Comparison of ENCODE assay signal across 13 mouse cellular contexts in genomic region chr4:57860204-57860611, GRCm38 (mm10). TPM values are rescaled to one million over a fixed set of nuclear protein-coding genes. Genes with fewer than 3 reads are reported as not detected.
A peak's percentile ranks its signal among the peaks of the same experiment; 100 is the strongest.
DNase-seq lines count a peak whose midpoint lies in the region; ATAC-seq lines count a peak whose summit lies in the region.
"Had no signal": no experiment of that assay in that cellular context is flagged by ENCODE, and none has a peak within 500 bp of the region (broad histone marks: within the 10 kb centered on the region; RNA-seq: fewer than 3 reads in every experiment).

No protein-coding gene starts in this region.

- no peak overlapping the region for H3K4me2 ChIP-seq in embryonic facial prominence, embryonic 14.5 days (ENCODE audit: low read depth, low read length)
- H3K4me2 ChIP-seq: midbrain, embryonic 11.5 days had no signal

- H3K27ac ChIP-seq in embryonic facial prominence, embryonic 14.5 days (replicated peaks; ENCODE audit: low read depth, low read length) = no peak overlapping the region
- no peak overlapping the region for H3K27ac ChIP-seq in embryonic facial prominence, embryonic 10.5 days (replicated peaks)
- no peak overlapping the region for H3K27ac ChIP-seq in heart, embryonic 10.5 days

- no peaks in the 10 kb centered on the region for H3K9me3 ChIP-seq in embryonic facial prominence, embryonic 14.5 days (ENCODE audit: control insufficient read depth, low read length)
- H3K9me3 ChIP-seq in embryonic facial prominence, embryonic 10.5 days = no peaks in the 10 kb centered on the region
- no peaks in the 10 kb centered on the region for H3K9me3 ChIP-seq in heart, embryonic 10.5 days

- H3K4me1 ChIP-seq in embryonic facial prominence, embryonic 14.5 days (ENCODE audit: control insufficient read depth, insufficient read depth, low read length) = peaks cover 8% of the 10 kb centered on the region; the same call in 1 of the 2 replicates
- no peaks in the 10 kb centered on the region for H3K4me1 ChIP-seq in embryonic facial prominence, embryonic 10.5 days
- peaks cover 19% of the 10 kb centered on the region for H3K4me1 ChIP-seq in heart, embryonic 10.5 days

- peak; percentile 20 for DNase-seq in embryonic facial prominence, embryonic 14.5 days (ENCODE audit: low spot score)
- no peak for DNase-seq in embryonic facial prominence, embryonic 10.5 days (ENCODE audit: low spot score)
- peak; percentile 83 for DNase-seq in 3134 (ENCODE audit: extremely low read depth, insufficient read length, low spot score)
- peak; percentile 46 for DNase-seq in heart, embryonic 10.5 days (ENCODE audit: low spot score)
- DNase-seq in kidney, postnatal 36 days = peak; percentile 64 to 72
- no peak for DNase-seq in cerebellum, adult 8-10 months
- DNase-seq: B cell, adult 2 months; embryo, embryonic 11 days had no signal

- peaks cover 32% of the 10 kb centered on the region for H3K36me3 ChIP-seq in embryonic facial prominence, embryonic 14.5 days (ENCODE audit: control insufficient read depth, insufficient read depth, low read length)
- H3K36me3 ChIP-seq in embryonic facial prominence, embryonic 10.5 days (replicated peaks) = peaks cover 58% of the 10 kb centered on the region
- peaks cover 54% of the 10 kb centered on the region for H3K36me3 ChIP-seq in heart, embryonic 10.5 days

- no peak overlapping the region for H3K4me3 ChIP-seq in embryonic facial prominence, embryonic 14.5 days (ENCODE audit: low read depth, low read length)
- H3K4me3 ChIP-seq in embryonic facial prominence, embryonic 10.5 days = no peak overlapping the region
- no peak overlapping the region for H3K4me3 ChIP-seq in heart, embryonic 10.5 days

- WGBS in embryonic facial prominence, embryonic 14.5 days = 76% methylated on average over 6 of the region's 6 CpGs
- WGBS in embryonic facial prominence, embryonic 10.5 days = 85% methylated on average over 6 of the region's 6 CpGs
- 80% methylated on average over 6 of the region's 6 CpGs for WGBS in heart, embryonic 10.5 days

- no peaks in the 10 kb centered on the region for H3K27me3 ChIP-seq in embryonic facial prominence, embryonic 14.5 days (replicated peaks; ENCODE audit: control insufficient read depth, insufficient read depth, low read length)
- H3K27me3 ChIP-seq in embryonic facial prominence, embryonic 10.5 days (replicated peaks; ENCODE audit: low read depth, poor library complexity, severe bottlenecking) = no peaks in the 10 kb centered on the region
- no peaks in the 10 kb centered on the region for H3K27me3 ChIP-seq in heart, embryonic 10.5 days (ENCODE audit: insufficient read depth, poor library complexity, severe bottlenecking)

- no peak overlapping the region for H3K9ac ChIP-seq in embryonic facial prominence, embryonic 14.5 days (ENCODE audit: low read depth, low read length)

- ATAC-seq in embryonic facial prominence, embryonic 14.5 days (ENCODE audit: low read depth) = no peak
- no peak for ATAC-seq in monocyte, adult 5-6 weeks (replicated peaks; ENCODE audit: insufficient number of reproducible peaks, low FRiP score, low TSS enrichment, poor library complexity, severe bottlenecking)
- ATAC-seq in erythroblast, adult 5-6 weeks (replicated peaks; ENCODE audit: low FRiP score, poor library complexity, severe bottlenecking) = no peak
- ATAC-seq: inflammation-experienced regulatory T-cells, adult 6 months had no signal

RNA-seq across cellular contexts. Expression of gene D630039A03Rik, which starts 55.9 kb away (rescaled TPM):
- polyA plus RNA-seq in embryonic facial prominence, embryonic 14.5 days (2014; fragmentation: Nextera tagmentation; extraction: Ambion mirVana) = 0.19 and 0.42 TPM in 2 replicates
- polyA plus RNA-seq in embryonic facial prominence, embryonic 10.5 days (2016; fragmentation: Nextera tagmentation; extraction: Ambion mirVana) = 0.11 TPM in 1 of 2 replicates, not detected in the other
- 0.05 and 0.28 TPM in 2 replicates for polyA plus RNA-seq in heart, embryonic 10.5 days (2016; fragmentation: Nextera tagmentation; extraction: Ambion mirVana)
- 0.19 TPM in 1 of 3 replicates, not detected in the others for total RNA-seq in monocyte, adult 5-6 weeks (2017)
- 0.42 TPM in 1 of 2 replicates, not detected in the other for total RNA-seq in erythroblast, adult 5-6 weeks (2015; ENCODE audit: low replicate concordance)
- 0.51 TPM in 1 of 2 replicates, not detected in the other for total RNA-seq in erythroblast, adult 5-6 weeks (2017; ENCODE audit: low replicate concordance)
- total RNA-seq: neutrophil, adult 5-6 weeks had no signal

Comparison
In these comparisons a context has a peak if more than half of its experiments do, and no peak if none do; other contexts are left out.
1. DNase-seq: peak in embryonic facial prominence, embryonic 14.5 days (single experiment), 3134 (single experiment), heart, embryonic 10.5 days (single experiment) and kidney, postnatal 36 days (2 of 2); none in embryonic facial prominence, embryonic 10.5 days (single experiment) and cerebellum, adult 8-10 months (single experiment).